Mouse (Mus musculus): ENCODE data around the gene Cts8.

Gene Cts8

GRCm38 (mm10) chr13:61255258-61255657 is at the start of gene Cts8:
Gene Cts8 (minus strand): TSS chr13:61255358.
- DNase-seq, result no peak

- no peak for DNase-seq
Observed at GRCm38 (mm10) chr13:61288739-61289138, 33.6 kb upstream of the Cts8 start, which contains the start of gene Gm49398. Gene Gm49398 (minus strand): TSS chr13:61288839.

- DNase-seq, result peak; percentile 7
Observed at GRCm38 (mm10) chr13:61241076-61241947, 13.8 kb downstream of the Cts8 start.

GRCm38 (mm10) chr13:61203310-61203709 is 51.8 kb downstream of the Cts8 start, which contains the start of gene Cts6:
Gene Cts6 (minus strand): TSS chr13:61203410.
- no peak for DNase-seq

Data from right cerebral cortex, postnatal 25 days (tissue).